Mouse (Mus musculus): ENCODE data around the gene Mkrn2os. TPM values are rescaled to one million over a fixed set of nuclear protein-coding genes. Genes with fewer than 3 reads are reported as not detected.

Gene Mkrn2os
- polyA plus RNA-seq, 1 experiment from 2014 or later = 5.8 TPM

DNA sequence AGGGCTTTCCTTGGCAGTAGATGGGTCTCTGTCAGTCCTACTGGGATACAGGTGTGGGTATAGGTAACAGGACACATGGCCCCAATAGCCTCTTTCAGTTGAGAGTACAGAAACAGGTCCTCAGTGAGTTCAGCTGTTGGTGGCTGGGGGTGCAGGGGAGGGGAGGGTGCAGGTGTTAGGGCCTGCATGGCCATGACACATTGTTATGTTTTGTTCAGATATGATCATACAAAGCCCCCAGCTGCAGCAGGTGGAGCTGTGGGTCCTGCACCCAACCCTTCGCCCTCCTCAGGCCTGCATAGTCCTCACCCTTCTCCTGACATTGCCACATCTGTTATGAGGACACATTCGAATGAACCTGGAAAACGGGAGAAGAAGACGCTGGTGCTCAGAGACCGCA is 17.9 kb upstream of the Mkrn2os start:
- no peaks in the 10 kb centered on the region for H3K27me3 ChIP-seq (ENCODE audit: control insufficient read depth, insufficient read depth, low read length)
- H3K4me3 ChIP-seq (ENCODE audit: low read length) = no peak overlapping the region
- H3K4me1 ChIP-seq (ENCODE audit: control insufficient read depth, insufficient read depth, low read length) = no peaks in the 10 kb centered on the region
- no peak overlapping the region for H3K27ac ChIP-seq (ENCODE audit: low read depth, low read length)
- no peak overlapping the region for H3K4me2 ChIP-seq (replicated peaks; ENCODE audit: low read depth, low read length)
- H3K36me3 ChIP-seq (ENCODE audit: control insufficient read depth, insufficient read depth, low read length) = peaks cover 56% of the 10 kb centered on the region
- H3K9ac ChIP-seq (ENCODE audit: low read depth, low read length) = no peak overlapping the region
- H3K9me3 ChIP-seq (ENCODE audit: control insufficient read depth, low read length) = no peaks in the 10 kb centered on the region
- WGBS = 90% methylated on average over 5 of the region's 5 CpGs
- ATAC-seq (ENCODE audit: low FRiP score, low TSS enrichment) = no peak

DNA sequence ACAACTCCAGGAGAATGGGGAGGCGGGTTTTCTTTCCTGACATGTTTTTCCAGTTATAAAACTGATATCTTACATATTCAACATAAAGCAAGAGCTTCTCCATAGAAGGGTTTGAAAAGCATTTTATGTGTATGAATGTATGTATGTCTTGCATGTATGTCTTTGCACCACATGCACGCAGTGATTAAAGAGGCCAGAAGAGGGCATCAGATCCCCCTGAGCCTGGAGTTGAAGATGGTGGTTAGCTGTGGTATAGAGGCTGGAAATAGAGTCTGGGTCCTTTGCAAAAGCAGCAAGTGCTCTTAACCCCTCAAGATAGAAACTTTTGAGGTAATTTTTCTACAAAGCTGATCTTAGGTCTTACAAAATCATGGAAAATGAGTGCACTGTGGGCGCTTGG is 16.7 kb upstream of the Mkrn2os start:
- H3K9me3 ChIP-seq (ENCODE audit: control insufficient read depth, low read length) = no peaks in the 10 kb centered on the region
- ATAC-seq (ENCODE audit: low FRiP score, low TSS enrichment) = no peak
- H3K4me2 ChIP-seq (replicated peaks; ENCODE audit: low read depth, low read length) = no peak overlapping the region
- H3K27ac ChIP-seq (ENCODE audit: low read depth, low read length) = no peak overlapping the region
- H3K4me1 ChIP-seq (ENCODE audit: control insufficient read depth, insufficient read depth, low read length) = no peaks in the 10 kb centered on the region
- H3K4me3 ChIP-seq (ENCODE audit: low read length) = no peak overlapping the region
- H3K27me3 ChIP-seq (ENCODE audit: control insufficient read depth, insufficient read depth, low read length) = no peaks in the 10 kb centered on the region
- WGBS = 79% methylated on average over 3 of the region's 3 CpGs
- H3K9ac ChIP-seq (ENCODE audit: low read depth, low read length) = no peak overlapping the region
- H3K36me3 ChIP-seq (ENCODE audit: control insufficient read depth, insufficient read depth, low read length) = peaks cover 44% of the 10 kb centered on the region

DNA sequence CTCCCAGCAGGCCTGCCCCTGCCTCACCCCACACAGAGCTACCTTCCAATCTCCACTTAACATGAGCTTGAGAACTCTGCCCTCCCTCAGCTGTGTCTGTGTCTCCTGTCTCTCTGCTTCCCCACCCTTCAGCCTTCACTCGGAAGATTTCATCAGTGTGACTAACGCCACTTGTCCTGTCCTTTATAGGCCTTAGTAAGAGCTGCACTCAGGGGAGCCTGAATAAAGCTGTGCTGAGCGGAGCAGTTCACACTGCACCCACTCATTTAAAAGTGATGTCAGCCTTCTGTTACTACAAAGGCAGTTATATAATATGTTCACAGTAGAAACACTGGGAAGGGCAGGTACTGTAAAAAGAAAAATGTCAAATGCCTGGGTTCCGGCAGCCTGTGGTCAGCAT is 15.1 kb upstream of the Mkrn2os start:
- WGBS = 81% methylated on average over 4 of the region's 4 CpGs
- ATAC-seq (ENCODE audit: low FRiP score, low TSS enrichment) = no peak
- H3K36me3 ChIP-seq (ENCODE audit: control insufficient read depth, insufficient read depth, low read length) = peaks cover 30% of the 10 kb centered on the region

DNA sequence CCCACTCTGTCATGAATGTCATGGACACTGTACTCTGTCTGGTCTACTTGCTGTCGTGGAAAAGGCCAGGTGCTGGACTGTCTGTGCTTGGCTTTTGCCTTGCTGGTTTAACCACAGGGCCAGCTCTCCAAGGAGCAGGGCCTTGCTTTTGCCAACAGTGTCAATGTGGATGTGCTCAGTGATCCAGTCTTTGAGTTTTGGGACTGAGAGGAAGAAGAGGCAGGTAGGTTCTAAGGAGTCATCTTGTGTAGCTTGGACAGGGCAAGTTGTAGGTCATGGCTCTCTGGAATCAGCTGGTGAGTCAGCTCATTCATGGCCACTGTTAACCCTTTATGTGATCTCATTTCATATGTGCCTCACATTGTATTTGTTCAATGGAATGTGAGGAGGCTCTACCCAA is 14.1 kb upstream of the Mkrn2os start:
- no peaks in the 10 kb centered on the region for H3K27me3 ChIP-seq (ENCODE audit: control insufficient read depth, insufficient read depth, low read length)
- no peak overlapping the region for H3K27ac ChIP-seq (ENCODE audit: low read depth, low read length)
- WGBS = 77% methylated on average over 1 of the region's 1 CpGs
- H3K9me3 ChIP-seq (ENCODE audit: control insufficient read depth, low read length) = no peaks in the 10 kb centered on the region
- no peak overlapping the region for H3K9ac ChIP-seq (ENCODE audit: low read depth, low read length)
- H3K4me2 ChIP-seq (replicated peaks; ENCODE audit: low read depth, low read length) = no peak overlapping the region
- H3K4me3 ChIP-seq (ENCODE audit: low read length) = no peak overlapping the region
- ATAC-seq (ENCODE audit: low FRiP score, low TSS enrichment) = no peak
- peaks cover 21% of the 10 kb centered on the region for H3K36me3 ChIP-seq (ENCODE audit: control insufficient read depth, insufficient read depth, low read length)
- peaks cover 10% of the 10 kb centered on the region; the same call in 1 of the 2 replicates for H3K4me1 ChIP-seq (ENCODE audit: control insufficient read depth, insufficient read depth, low read length)

More for the DNA sequence above, 15.1 kb upstream of the Mkrn2os start:
- H3K4me1 ChIP-seq (ENCODE audit: control insufficient read depth, insufficient read depth, low read length) = peaks cover 9% of the 10 kb centered on the region; the same call in 1 of the 2 replicates
- no peaks in the 10 kb centered on the region for H3K9me3 ChIP-seq (ENCODE audit: control insufficient read depth, low read length)
- H3K4me3 ChIP-seq (ENCODE audit: low read length) = no peak overlapping the region
- no peak overlapping the region for H3K27ac ChIP-seq (ENCODE audit: low read depth, low read length)
- no peak overlapping the region for H3K9ac ChIP-seq (ENCODE audit: low read depth, low read length)
- no peaks in the 10 kb centered on the region for H3K27me3 ChIP-seq (ENCODE audit: control insufficient read depth, insufficient read depth, low read length)
- H3K4me2 ChIP-seq (replicated peaks; ENCODE audit: low read depth, low read length) = no peak overlapping the region

DNA sequence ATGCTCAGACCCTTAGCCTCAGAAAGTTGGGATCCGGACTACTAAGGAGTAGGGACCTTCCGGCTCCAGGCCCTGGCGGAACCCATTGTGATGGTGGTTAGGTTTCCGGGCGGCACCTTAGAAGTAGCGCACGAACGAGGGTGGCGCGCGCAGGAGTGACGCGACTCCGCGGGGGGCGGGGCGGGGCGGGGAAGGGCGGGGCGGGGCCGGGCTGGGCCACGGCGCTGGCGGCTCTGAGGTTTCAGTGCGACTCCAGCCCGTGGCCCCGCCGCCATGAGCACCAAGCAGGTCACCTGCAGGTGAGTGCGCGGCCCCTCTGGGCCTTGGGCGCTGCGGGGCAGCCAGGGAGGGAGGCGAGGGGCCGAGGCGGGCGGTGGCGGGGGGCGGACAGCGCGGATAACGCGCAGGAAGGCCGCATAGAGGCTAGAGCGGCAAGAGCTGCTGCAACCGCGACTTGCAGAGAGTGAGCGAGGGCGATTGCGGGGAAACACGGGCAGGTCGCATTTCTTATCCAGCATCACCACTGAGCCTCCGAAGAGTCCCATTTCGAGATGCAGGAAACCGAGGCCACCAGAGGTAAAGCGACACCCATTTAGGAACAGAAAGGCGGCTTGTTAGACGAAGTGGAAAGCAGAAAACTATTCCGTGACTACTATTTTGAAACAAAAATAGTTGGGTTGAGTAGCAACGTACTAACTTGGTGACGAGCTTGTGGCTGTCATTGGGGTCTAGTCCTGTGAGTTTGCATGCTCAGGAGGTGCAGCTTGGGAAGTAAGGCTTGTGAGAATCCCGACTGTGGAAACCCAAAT is 9.5 kb upstream of the Mkrn2os start, which contains the start of gene Mkrn2:
Mkrn2 (plus strand) TSS at position 188 of the 809 bp plus-strand sequence.
- H3K4me3 ChIP-seq (ENCODE audit: low read length) = peak within 1 kb of the TSS; percentile 82
- H3K27ac ChIP-seq (ENCODE audit: low read depth, low read length) = peak within 1 kb of the TSS; percentile 76
- 0 out of 2 replicates have a peak, but pooled peaks cover 2% of the 10 kb centered on the region for H3K36me3 ChIP-seq (ENCODE audit: control insufficient read depth, insufficient read depth, low read length)
- WGBS = under 1% methylated on average over 45 of the region's 61 CpGs
- ATAC-seq (ENCODE audit: low FRiP score, low TSS enrichment) = peak; percentile 96
- peak within 1 kb of the TSS; percentile 85 for H3K9ac ChIP-seq (ENCODE audit: low read depth, low read length)
- H3K9me3 ChIP-seq (ENCODE audit: control insufficient read depth, low read length) = no peaks in the 10 kb centered on the region
- no peaks in the 10 kb centered on the region for H3K27me3 ChIP-seq (ENCODE audit: control insufficient read depth, insufficient read depth, low read length)
- peaks cover 10% of the 10 kb centered on the region; the same call in 1 of the 2 replicates for H3K4me1 ChIP-seq (ENCODE audit: control insufficient read depth, insufficient read depth, low read length)
- peak within 1 kb of the TSS; percentile 72 for H3K4me2 ChIP-seq (replicated peaks; ENCODE audit: low read depth, low read length)

DNA sequence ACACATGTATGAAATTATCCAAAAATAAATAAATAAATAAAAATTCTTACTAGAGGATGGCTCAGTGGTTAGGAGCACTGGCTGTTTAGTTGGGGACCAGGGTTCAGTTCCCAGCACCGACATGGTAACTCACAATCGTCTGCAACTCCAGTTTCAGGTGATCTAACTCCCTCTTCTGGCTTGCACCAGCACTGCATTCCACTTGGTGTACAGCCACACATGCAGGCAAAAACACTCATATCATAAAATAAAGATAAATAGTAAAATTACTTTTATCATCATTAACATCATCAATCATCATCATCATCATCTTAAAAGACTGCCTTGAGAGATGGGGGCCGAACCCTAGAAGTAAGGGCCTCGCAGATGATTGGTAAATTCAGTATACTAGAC is 8.9 kb upstream of the Mkrn2os start:
- Histone ChIP-seq H3K27ac (ENCODE audit: low read depth, low read length) (no peak overlapping the region), H3K9ac (ENCODE audit: low read depth, low read length) (no peak overlapping the region; the same call in 1 of the 2 replicates), H3K9me3 (ENCODE audit: control insufficient read depth, low read length) (no peaks in the 10 kb centered on the region), H3K4me1 (ENCODE audit: control insufficient read depth, insufficient read depth, low read length) (peaks cover 10% of the 10 kb centered on the region; the same call in 1 of the 2 replicates), H3K4me3 (ENCODE audit: low read length) (peak overlapping the region; percentile 82), H3K4me2 (replicated peaks; ENCODE audit: low read depth, low read length) (peak overlapping the region; percentile 72), H3K36me3 (ENCODE audit: control insufficient read depth, insufficient read depth, low read length) (0 out of 2 replicates have a peak, but pooled peaks cover 2% of the 10 kb centered on the region), H3K27me3 (ENCODE audit: control insufficient read depth, insufficient read depth, low read length) (no peaks in the 10 kb centered on the region)
- 69% methylated on average over 4 of the region's 4 CpGs for WGBS
- ATAC-seq (ENCODE audit: low FRiP score, low TSS enrichment) = no peak

DNA sequence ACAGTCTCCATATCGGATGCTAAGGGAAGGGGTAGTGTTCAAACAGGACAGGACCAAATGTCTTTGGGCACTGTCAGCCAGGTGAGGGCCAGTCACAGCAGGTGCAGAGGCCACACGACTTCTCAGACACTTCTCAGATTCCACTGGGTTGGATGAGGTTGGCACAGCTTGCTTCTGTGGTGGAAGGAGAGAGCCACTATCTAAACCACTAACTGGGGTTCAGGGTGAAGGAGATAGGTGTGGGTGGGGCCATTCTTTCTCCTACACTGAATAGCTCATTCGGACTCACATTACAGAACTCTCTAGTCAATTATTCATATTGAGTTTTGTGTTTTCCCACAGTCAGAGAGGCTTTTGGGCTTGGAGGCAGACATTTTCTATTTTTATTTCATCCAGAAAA is 3.3 kb upstream of the Mkrn2os start:
- Histone ChIP-seq H3K4me2 (replicated peaks; ENCODE audit: low read depth, low read length) (no peak overlapping the region), H3K4me3 (ENCODE audit: low read length) (no peak overlapping the region), H3K9ac (ENCODE audit: low read depth, low read length) (no peak overlapping the region), H3K27ac (ENCODE audit: low read depth, low read length) (no peak overlapping the region), H3K27me3 (ENCODE audit: control insufficient read depth, insufficient read depth, low read length) (no peaks in the 10 kb centered on the region), H3K9me3 (ENCODE audit: control insufficient read depth, low read length) (no peaks in the 10 kb centered on the region), H3K4me1 (ENCODE audit: control insufficient read depth, insufficient read depth, low read length) (no peaks in the 10 kb centered on the region), H3K36me3 (ENCODE audit: control insufficient read depth, insufficient read depth, low read length) (no peaks in the 10 kb centered on the region)
- no peak for ATAC-seq (ENCODE audit: low FRiP score, low TSS enrichment)
- WGBS = 62% methylated on average over 3 of the region's 3 CpGs

DNA sequence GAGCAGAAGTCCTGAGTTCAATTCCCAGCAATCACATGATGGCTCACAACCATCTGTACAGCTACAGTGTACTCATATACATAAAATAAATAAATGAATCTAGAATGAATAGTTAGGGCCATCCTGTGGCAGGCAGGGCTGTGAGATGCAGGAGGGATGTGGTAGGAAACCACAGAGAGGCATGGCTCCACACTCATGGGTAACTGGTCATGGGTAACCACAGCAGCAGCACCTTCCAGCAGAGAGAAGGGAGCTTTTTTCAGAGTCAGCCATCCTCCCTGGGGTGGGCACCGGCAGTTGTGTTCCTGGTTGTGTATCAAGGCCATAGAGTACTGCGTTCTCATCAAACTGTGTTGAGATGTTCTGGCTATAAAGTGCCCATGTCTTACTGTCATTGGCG is 2.1 kb upstream of the Mkrn2os start:
- no peak for ATAC-seq (ENCODE audit: low FRiP score, low TSS enrichment)
- Histone ChIP-seq H3K27ac (ENCODE audit: low read depth, low read length) (no peak overlapping the region), H3K36me3 (ENCODE audit: control insufficient read depth, insufficient read depth, low read length) (no peaks in the 10 kb centered on the region), H3K9me3 (ENCODE audit: control insufficient read depth, low read length) (no peaks in the 10 kb centered on the region), H3K9ac (ENCODE audit: low read depth, low read length) (no peak overlapping the region), H3K4me3 (ENCODE audit: low read length) (no peak overlapping the region), H3K27me3 (ENCODE audit: control insufficient read depth, insufficient read depth, low read length) (no peaks in the 10 kb centered on the region), H3K4me2 (replicated peaks; ENCODE audit: low read depth, low read length) (no peak overlapping the region), H3K4me1 (ENCODE audit: control insufficient read depth, insufficient read depth, low read length) (no peaks in the 10 kb centered on the region)
- WGBS = 88% methylated on average over 3 of the region's 3 CpGs

DNA sequence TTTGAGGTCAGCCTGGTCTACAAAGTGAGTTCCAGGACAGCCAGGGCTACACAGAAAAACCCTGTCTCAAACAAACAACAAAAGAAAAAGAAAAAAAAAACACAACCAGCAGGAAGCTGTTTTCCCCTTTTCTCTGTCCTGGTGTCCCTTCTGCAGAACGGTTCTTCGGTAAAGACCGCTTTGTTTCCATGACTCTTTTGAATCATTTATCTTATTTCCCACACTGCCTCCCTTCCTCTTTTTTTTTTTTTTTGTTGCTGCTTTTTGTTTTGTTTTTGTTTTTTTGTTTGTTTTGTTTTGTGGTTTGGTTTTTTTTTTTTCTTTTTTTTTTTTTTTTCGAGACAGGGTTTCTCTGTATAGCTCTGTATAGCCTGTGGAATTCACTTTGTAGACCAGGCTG is 876 bp upstream of the Mkrn2os start:
- no peak overlapping the region for H3K9ac ChIP-seq (ENCODE audit: low read depth, low read length)
- no peak overlapping the region for H3K4me2 ChIP-seq (replicated peaks; ENCODE audit: low read depth, low read length)
- H3K27me3 ChIP-seq (ENCODE audit: control insufficient read depth, insufficient read depth, low read length) = no peaks in the 10 kb centered on the region
- H3K27ac ChIP-seq (ENCODE audit: low read depth, low read length) = no peak overlapping the region
- H3K4me1 ChIP-seq (ENCODE audit: control insufficient read depth, insufficient read depth, low read length) = no peaks in the 10 kb centered on the region
- H3K9me3 ChIP-seq (ENCODE audit: control insufficient read depth, low read length) = no peaks in the 10 kb centered on the region
- no peaks in the 10 kb centered on the region for H3K36me3 ChIP-seq (ENCODE audit: control insufficient read depth, insufficient read depth, low read length)
- 76% methylated on average over 4 of the region's 4 CpGs for WGBS
- no peak overlapping the region for H3K4me3 ChIP-seq (ENCODE audit: low read length)
- ATAC-seq (ENCODE audit: low FRiP score, low TSS enrichment) = no peak

Measured in kidney, embryonic 14.5 days (tissue).